Mouse (Mus musculus) splenic B cell, adult 2 months (primary cell): ENCODE measurements at regions not wholly inside any gene's neighbourhood (a gene's known extent, or its start where the extent isn't known, plus 50 kb on each side); places are given as distances from the start of the nearest gene placed in this dataset.

ENCODE experiments used
- DNase-seq: peaks from one replicate; pipeline ENCODE4 v3.0.0-alpha.2; 2011; ENCODE audit warnings: low read depth, low spot score
- H3K27me3 ChIP-seq: 2 replicates; pipeline ENCODE4 v1.6.1; 2012; ENCODE audit warnings: mild to moderate bottlenecking, low read length, moderate library complexity, mixed read lengths; ENCODE audit not compliant: control insufficient read depth, poor library complexity, insufficient read depth, severe bottlenecking
- H3K36me3 ChIP-seq: 2 replicates; pipeline ENCODE4 v1.6.1; 2012; ENCODE audit warnings: mild to moderate bottlenecking, low read length, moderate library complexity, mixed read lengths; ENCODE audit not compliant: control insufficient read depth, poor library complexity, insufficient read depth, severe bottlenecking

DNA sequence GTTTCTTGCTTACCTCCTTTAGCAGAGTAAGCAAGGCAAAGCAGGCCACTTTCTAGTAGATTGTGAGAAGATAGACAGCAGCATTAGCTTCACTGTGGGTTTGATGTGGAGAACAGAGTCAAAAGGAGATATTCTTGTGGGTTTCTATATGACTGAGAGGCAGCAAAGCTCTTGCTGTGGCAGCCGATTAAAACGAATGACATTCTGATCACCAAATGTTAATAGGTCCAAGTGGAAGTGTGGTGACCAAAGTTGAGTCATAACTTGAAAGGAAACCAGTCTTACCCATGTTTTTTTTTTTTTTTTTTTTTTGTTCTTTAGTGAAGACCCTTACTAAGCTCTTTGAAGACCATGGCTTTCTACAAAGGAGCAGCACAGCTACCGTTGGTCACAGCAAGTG lies 245.3 kb upstream of the Prep start:
- no peaks in the 10 kb centered on the region for H3K36me3 ChIP-seq
- no peaks in the 10 kb centered on the region for H3K27me3 ChIP-seq
- no peak for DNase-seq

DNA sequence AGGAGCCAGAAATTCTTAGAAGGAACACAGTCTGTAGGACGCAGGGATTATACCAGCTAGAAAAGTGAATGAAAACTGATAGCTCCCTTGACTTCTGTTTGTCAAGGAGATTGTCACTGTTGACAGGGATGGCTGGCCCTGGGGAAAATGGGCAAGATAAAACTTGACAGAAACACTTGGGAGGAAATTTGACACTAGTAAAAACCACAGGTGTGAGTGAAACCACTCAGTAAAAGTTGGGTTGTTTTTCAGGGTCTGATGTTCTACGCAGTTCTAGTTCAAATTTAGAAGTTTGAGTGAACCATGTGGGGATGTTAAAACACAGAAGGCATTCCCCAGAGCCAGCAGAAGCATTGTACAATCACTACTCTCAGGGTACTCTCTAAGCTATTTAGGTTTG lies 246.6 kb upstream of the Prep start:
- Histone ChIP-seq H3K27me3 (no peaks in the 10 kb centered on the region), H3K36me3 (no peaks in the 10 kb centered on the region)
- DNase-seq: no peak

- Histone ChIP-seq H3K36me3 (no peaks in the 10 kb centered on the region), H3K27me3 (no peaks in the 10 kb centered on the region)
- no peak for DNase-seq
These were observed 247.6 kb upstream of the Prep start for GRCm38 (mm10) chr10:44819361-44819760.

DNA sequence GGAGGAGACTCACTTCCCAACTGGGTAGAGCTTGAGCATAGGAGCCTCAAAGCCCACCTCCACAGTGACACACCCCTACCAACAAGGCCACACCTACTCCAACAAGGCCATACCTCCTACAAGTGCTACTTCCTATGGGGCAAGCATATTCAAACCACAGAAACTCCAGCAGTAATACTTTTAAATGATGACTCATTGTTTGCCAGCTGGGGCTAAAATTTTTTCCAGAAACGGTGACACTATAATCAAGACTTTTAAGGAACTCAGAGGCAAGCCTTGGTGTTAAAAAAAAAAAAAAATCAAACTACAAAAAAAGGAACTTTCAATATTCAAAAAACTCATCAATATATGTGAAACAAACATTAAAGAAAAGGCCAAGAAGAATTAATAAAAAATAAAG lies 248.4 kb upstream of the Prep start:
- no peaks in the 10 kb centered on the region for H3K27me3 ChIP-seq
- DNase-seq: no peak

GRCm38 (mm10) chr10:44796205-44796604 lies 267.9 kb upstream of the Prdm1 start:
- DNase-seq: no peak
- Histone ChIP-seq H3K36me3 (no peaks in the 10 kb centered on the region), H3K27me3 (no peaks in the 10 kb centered on the region; the same call in 1 of the 2 replicates)

More for the DNA sequence above, 248.4 kb upstream of the Prep start:
- H3K36me3 ChIP-seq: no peaks in the 10 kb centered on the region

- Histone ChIP-seq H3K27me3 (no peaks in the 10 kb centered on the region), H3K36me3 (no peaks in the 10 kb centered on the region)
- DNase-seq: no peak
These were observed 257.1 kb upstream of the Prdm1 start for GRCm38 (mm10) chr10:44785386-44785785.

DNA sequence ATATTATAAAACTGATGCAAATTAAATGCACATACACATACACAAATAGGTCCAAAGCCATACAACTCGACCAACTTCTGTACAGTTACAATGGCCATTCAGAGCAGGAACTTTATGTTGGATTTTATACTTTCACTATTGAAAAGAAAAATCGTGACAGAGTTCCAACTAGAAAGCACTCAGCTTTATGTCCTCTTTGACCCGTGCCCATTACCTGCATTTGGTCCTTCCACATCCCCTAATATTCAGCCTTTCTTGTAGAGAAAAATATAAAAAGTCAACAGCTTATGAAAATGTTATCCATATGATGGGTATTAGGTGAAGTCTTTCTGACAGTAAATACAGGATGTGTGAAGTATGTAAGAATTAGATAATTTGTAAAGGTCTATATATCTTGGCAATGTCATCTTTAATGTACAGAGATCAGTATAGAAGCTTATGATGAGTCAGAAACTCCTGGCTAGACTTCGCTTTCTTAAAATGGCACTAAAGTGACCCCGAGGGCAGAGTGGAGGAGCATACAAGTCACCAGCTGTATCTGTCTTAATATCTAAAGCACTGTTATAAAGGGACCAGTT lies 252.2 kb upstream of the Prdm1 start:
- DNase-seq: no peak
- H3K27me3 ChIP-seq: no peaks in the 10 kb centered on the region

GRCm38 (mm10) chr10:44779568-44780207 lies 251.4 kb upstream of the Prdm1 start:
- no peaks in the 10 kb centered on the region for H3K27me3 ChIP-seq
- no peaks in the 10 kb centered on the region for H3K36me3 ChIP-seq
- DNase-seq: no peak

More for the DNA sequence above, 252.2 kb upstream of the Prdm1 start:
- no peaks in the 10 kb centered on the region for H3K36me3 ChIP-seq

DNA sequence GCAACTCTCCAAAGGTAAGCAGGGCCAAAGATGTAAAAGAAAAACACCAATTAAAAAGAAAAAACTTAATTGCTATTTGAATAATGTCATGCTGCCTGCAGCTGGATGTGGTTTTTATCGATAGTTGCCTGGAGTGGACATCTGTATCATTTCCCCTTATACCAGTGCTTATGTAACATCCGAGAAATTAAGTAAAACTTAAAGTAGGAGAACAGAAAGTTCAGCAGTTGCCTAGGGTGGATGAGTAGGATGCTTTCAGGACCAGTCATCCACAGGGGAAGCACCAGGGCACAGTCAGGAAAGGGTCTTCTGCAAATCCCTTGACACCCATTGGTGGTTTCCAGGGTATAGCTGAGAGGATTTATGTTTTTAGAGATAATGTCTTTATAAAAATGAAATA lies 248.9 kb upstream of the Prdm1 start:
- Histone ChIP-seq H3K36me3 (no peaks in the 10 kb centered on the region), H3K27me3 (no peaks in the 10 kb centered on the region)
- DNase-seq: no peak

DNA sequence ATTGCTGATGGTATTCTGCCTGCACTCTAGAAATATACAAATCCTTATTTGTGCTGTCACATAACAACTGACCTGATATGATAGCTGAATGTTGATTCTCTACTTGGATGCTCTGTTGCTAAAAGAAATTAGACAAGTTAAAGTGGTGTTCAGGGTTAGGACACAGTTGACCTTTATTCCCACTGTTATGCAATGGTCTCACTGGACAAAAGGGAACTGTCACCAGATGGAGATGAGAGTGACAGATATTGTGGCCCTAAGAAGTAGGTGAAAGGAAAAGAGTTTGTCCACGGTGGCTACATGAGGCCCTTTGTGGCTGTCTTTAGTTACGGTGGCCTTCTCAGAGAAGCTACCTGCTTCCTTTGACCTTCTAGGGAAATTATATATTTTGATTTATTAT lies 247.9 kb upstream of the Prdm1 start:
- no peaks in the 10 kb centered on the region for H3K36me3 ChIP-seq
- no peaks in the 10 kb centered on the region for H3K27me3 ChIP-seq
- no peak for DNase-seq

GRCm38 (mm10) chr10:44765527-44765926 lies 237.2 kb upstream of the Prdm1 start:
- DNase-seq: no peak
- no peaks in the 10 kb centered on the region for H3K27me3 ChIP-seq
- H3K36me3 ChIP-seq: no peaks in the 10 kb centered on the region

DNA sequence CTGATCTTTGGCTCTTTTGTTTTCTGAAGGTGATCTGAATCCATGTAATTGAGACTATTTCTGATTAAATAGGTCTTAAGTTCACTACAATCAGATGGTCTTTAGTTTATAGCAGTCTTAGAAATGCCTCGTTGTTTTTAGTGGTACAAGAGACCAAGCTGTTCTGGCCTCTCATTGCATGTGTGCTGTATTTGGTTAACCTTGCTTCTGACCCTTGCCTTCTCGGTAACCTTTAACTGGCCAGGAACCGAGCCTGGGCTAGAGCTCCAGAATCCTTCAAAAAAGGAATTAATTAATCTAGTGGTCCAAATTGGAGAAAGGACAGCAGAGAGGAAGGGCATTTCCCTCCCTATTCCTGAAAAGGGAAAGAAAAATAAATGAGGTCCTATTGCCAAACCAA lies 234.8 kb upstream of the Prdm1 start:
- Histone ChIP-seq H3K27me3 (no peaks in the 10 kb centered on the region), H3K36me3 (no peaks in the 10 kb centered on the region)
- no peak for DNase-seq

GRCm38 (mm10) chr10:44762068-44762467 lies 233.8 kb upstream of the Prdm1 start:
- H3K36me3 ChIP-seq: no peaks in the 10 kb centered on the region
- DNase-seq: no peak

DNA sequence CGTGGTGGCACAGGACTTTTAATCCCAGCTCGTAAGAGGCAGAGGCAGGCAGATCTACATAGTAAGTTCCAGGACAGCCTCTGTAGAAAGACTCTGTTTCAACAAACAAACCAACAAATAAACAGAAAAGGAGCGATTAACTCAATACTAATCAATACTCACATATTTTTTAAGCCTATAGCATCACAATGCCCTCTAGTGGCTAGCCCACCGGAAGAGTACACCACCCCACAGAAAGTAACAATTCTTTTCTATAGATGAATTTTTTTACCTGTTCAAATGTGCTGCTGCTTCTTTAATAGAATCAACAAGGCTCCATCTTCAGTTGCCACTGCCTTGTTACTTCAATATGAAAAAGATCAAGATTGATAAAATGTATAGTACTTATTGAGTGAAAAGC lies 233.0 kb upstream of the Prdm1 start:
- peak; percentile 48 for DNase-seq

More at GRCm38 (mm10) chr10:44762068-44762467, 233.8 kb upstream of the Prdm1 start:
- H3K27me3 ChIP-seq: no peaks in the 10 kb centered on the region

DNA sequence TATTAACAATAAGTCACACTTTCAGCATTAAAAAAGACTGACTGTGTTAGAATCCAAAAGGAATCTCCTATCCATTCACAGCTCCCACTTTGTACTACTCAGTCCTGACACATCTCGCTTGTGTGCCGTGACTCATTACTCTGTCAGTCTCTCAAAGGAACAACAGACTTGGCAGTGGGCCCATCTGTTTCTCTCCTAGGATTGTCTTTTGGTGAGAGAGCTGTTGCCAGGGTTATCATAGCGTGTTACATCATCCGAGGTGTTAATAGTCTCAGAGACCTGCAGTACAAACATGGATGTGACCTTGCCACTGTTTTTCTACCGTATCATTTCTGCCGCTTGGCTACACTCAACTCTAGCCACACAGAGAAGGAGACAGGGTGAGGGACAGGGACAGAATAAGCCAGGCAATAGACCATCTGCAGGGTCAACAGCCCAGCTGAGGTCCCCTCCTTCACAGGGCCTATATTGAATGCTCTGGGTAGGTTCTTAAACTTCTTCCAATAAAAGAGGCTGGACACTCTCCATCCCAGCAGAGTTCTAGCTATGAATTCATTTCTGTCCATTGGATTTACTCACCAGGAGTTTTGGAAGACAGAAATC lies 227.2 kb upstream of the Prdm1 start:
- Histone ChIP-seq H3K27me3 (no peaks in the 10 kb centered on the region), H3K36me3 (no peaks in the 10 kb centered on the region)
- DNase-seq: no peak

More for the DNA sequence above, 233.0 kb upstream of the Prdm1 start:
- Histone ChIP-seq H3K27me3 (no peaks in the 10 kb centered on the region), H3K36me3 (no peaks in the 10 kb centered on the region)
